In genomic region chr4:45755881-45756280, GRCm38 (mm10) we compare ENCODE assay signal across 8 mouse cellular contexts. TPM values are rescaled to one million over a fixed set of nuclear protein-coding genes. Genes with fewer than 3 reads are reported as not detected.
DNase-seq lines count a peak whose midpoint lies in the region; ATAC-seq and TF ChIP-seq lines count a peak whose summit lies in the region.
"Had no signal": no experiment of that assay in that cellular context is flagged by ENCODE, and none has a peak within 500 bp of the region (broad histone marks: within the 10 kb centered on the region; RNA-seq: fewer than 3 reads in every experiment).

No protein-coding gene starts in this region.

- no peak overlapping the region for H3K4me2 ChIP-seq in midbrain, postnatal 0 days (ENCODE audit: low read depth, low read length, poor library complexity, severe bottlenecking)

- H3K4me3 ChIP-seq in midbrain, postnatal 0 days (ENCODE audit: low read depth, low read length) = no peak overlapping the region

- H3K4me1 ChIP-seq in midbrain, postnatal 0 days (ENCODE audit: insufficient read depth, low read length) = no peaks in the 10 kb centered on the region

- no peaks in the 10 kb centered on the region for H3K9me3 ChIP-seq in midbrain, postnatal 0 days (ENCODE audit: low read length)

- 58% methylated on average over 17 of the region's 17 CpGs for WGBS in midbrain, postnatal 0 days

- no peak overlapping the region for H3K27ac ChIP-seq in midbrain, postnatal 0 days (ENCODE audit: low read depth, low read length)
- H3K27ac ChIP-seq: kidney, postnatal 0 days had no signal

- peak; percentile 36 for DNase-seq in MN1 (ENCODE audit: low spot score)
- DNase-seq in frontal cortex, adult 2 months (ENCODE audit: extremely low spot score in 1 of 2, low spot score in 1 of 2) = peak; percentile 50 to 80
- DNase-seq in left cerebral cortex, adult 18-20 months (ENCODE audit: low spot score in 2 of 2) = peak; percentile 75 to 81
- DNase-seq in midbrain, postnatal 0 days (ENCODE audit: low spot score) = peak; percentile 90
- no peak for DNase-seq in spleen, postnatal 14 days (ENCODE audit: low spot score in 2 of 2)
- DNase-seq in embryo, embryonic 10.5 days (ENCODE audit: low spot score) = no peak

- H3K9ac ChIP-seq in midbrain, postnatal 0 days (replicated peaks; ENCODE audit: low read length, poor library complexity, severe bottlenecking) = no peak overlapping the region

- H3K27me3 ChIP-seq in midbrain, postnatal 0 days (ENCODE audit: insufficient read depth, low read length) = peaks cover 5% of the 10 kb centered on the region; the same call in 1 of the 2 replicates

- no peak for TF ChIP-seq CTCF in midbrain, postnatal 0 days (IDR thresholded peaks at IDR 0.05)

- peak; percentile 90 for ATAC-seq in cerebellum, adult (ENCODE audit: insufficient number of reproducible peaks, low FRiP score, low TSS enrichment)
- no peak for ATAC-seq in midbrain, postnatal 0 days (ENCODE audit: low FRiP score)

- H3K36me3 ChIP-seq in midbrain, postnatal 0 days (ENCODE audit: insufficient read depth, low read length) = no peaks in the 10 kb centered on the region

RNA-seq across cellular contexts. Expression of gene Aldh1b1, which starts 42.9 kb away (rescaled TPM):
- 7.6 and 8.6 TPM in 2 replicates for polyA plus RNA-seq in frontal cortex, adult 2 months (2012; rRNA removed)
- 1 to 10 TPM; 4.6 to 4.7 TPM for total RNA-seq in left cerebral cortex, adult 18-20 months (2021)
- total RNA-seq in midbrain, postnatal 0 days (2014; rRNA removed) = 17.6 and 20.3 TPM in 2 replicates
- 22.6 and 23.6 TPM in 2 replicates for polyA plus RNA-seq in midbrain, postnatal 0 days (2015; fragmentation: Nextera tagmentation; extraction: Ambion mirVana)

Comparison
In these comparisons a context has a peak if more than half of its experiments do, and no peak if none do; other contexts are left out.
1. DNase-seq: peak in MN1 (single experiment), frontal cortex, adult 2 months (2 of 2), left cerebral cortex, adult 18-20 months (2 of 2) and midbrain, postnatal 0 days (single experiment); none in spleen, postnatal 14 days (0 of 2) and embryo, embryonic 10.5 days (single experiment).